Mouse (Mus musculus) retina, postnatal 1 day (tissue): ENCODE data around the gene Map9.
A peak's percentile ranks its signal among the peaks of the same experiment; 100 is the strongest.
"Not testable (repeated sequence)": the region's sequence is repeated elsewhere in the genome, so short reads cannot be mapped to it uniquely, and the experiment has no call there.

ENCODE experiments used
- DNase-seq: peaks from one replicate; pipeline ENCODE4 v3.0.0-alpha.2; 2012

Map9 gene

GRCm38 (mm10) chr3:82417958-82418357, 60.1 kb downstream of the Map9 start:
- DNase-seq = no peak

GRCm38 (mm10) chr3:82435351-82435750, 77.5 kb downstream of the Map9 start:
- no peak for DNase-seq

DNA sequence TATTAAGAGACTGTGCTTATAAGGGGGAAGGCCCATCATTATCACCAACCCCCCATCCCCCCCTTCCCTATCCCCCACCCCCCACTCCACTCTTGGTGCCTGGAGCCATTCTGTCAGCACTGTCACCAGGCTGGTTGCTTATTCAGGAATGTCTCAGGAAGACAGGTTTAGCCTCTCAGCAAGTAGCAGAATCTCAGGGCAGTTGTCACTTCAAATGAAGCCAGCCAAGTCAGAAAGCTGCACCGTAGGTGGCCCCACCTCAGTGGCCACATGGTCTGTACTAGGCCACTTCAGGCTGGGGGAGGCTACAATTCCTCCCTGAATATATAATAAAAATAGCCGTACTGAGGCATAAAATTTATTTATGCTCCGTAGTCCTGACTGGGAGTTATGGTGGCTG, 83.1 kb downstream of the Map9 start:
- DNase-seq = peak; percentile 46

GRCm38 (mm10) chr3:82441601-82442000, 83.8 kb downstream of the Map9 start:
- DNase-seq = not testable (repeated sequence)
